Mouse (Mus musculus) hindbrain, embryonic 15.5 days (tissue): ENCODE results near the gene Muc2. TPM values are rescaled to one million over a fixed set of nuclear protein-coding genes. Genes with fewer than 3 reads are reported as not detected.
"Not testable (repeated sequence)": the region's sequence is repeated elsewhere in the genome, so short reads cannot be mapped to it uniquely, and the experiment has no call there.

Source experiments
- ATAC-seq: fragments of 200-750 bp; cut with Nextera tagmentation; 2 replicates; pipeline ENCODE4 v1.8.0; 2017; ENCODE audit warnings: low read depth, moderate number of reproducible peaks, moderate TSS enrichment; ENCODE audit not compliant: low FRiP score
- H3K27ac ChIP-seq: fragments of 300-500 bp; sonication (generic); replicated peaks from 2 replicates; pipeline ENCODE4 v1.5.1; 2015; ENCODE audit warnings: mild to moderate bottlenecking, inconsistent platforms
- H3K27me3 ChIP-seq: fragments of 300-500 bp; sonication (generic); 2 replicates; pipeline ENCODE4 v1.6.1; 2015; ENCODE audit warnings: control low read depth, inconsistent platforms
- H3K36me3 ChIP-seq: fragments of 300-500 bp; sonication (generic); 2 replicates; pipeline ENCODE4 v1.6.1; 2015; ENCODE audit warnings: control low read depth, inconsistent platforms
- H3K4me1 ChIP-seq: fragments of 300-500 bp; sonication (generic); replicated peaks from 2 replicates; pipeline ENCODE4 v1.6.1; 2015; ENCODE audit warnings: control low read depth, inconsistent platforms
- H3K4me2 ChIP-seq: fragments of 300-500 bp; sonication (generic); 2 replicates; pipeline ENCODE4 v1.6.1; 2015; ENCODE audit warnings: moderate library complexity, mild to moderate bottlenecking, inconsistent platforms
- H3K4me3 ChIP-seq: fragments of 300-500 bp; sonication (generic); 2 replicates; pipeline ENCODE4 v1.5.1; 2015; ENCODE audit warnings: mild to moderate bottlenecking, inconsistent platforms
- H3K9ac ChIP-seq: fragments of 300-500 bp; sonication (generic); 2 replicates; pipeline ENCODE4 v1.6.1; 2015; ENCODE audit warnings: inconsistent platforms
- H3K9me3 ChIP-seq: fragments of 300-500 bp; sonication (generic); 2 replicates; pipeline ENCODE4 v1.6.1; 2016; ENCODE audit warnings: control low read depth, inconsistent platforms
- WGBS: fragments of 180-500 bp; shearing (Covaris S2); methylation state at CpG from one replicate; pipeline ENCODE4 v1.1.7; 2015; 5-methylcytosine and 5-hydroxymethylcytosine counted together
- polyA plus RNA-seq: library from polyadenylated mRNA; unstranded; fragments of >200 nt; fragmentation: Nextera tagmentation; extraction: Ambion mirVana; gene quantifications from 2 replicates; pipeline ENCODE4 v1.2.1, GENCODE M21; 2015

Muc2 gene
- polyA plus RNA-seq = 0.22 and 0.29 TPM in 2 replicates

- no peak within 1 kb of the TSS for H3K4me3 ChIP-seq
- H3K9ac ChIP-seq = no peak within 1 kb of the TSS
- no peak for ATAC-seq
- no peaks in the 10 kb centered on the region for H3K27me3 ChIP-seq
- H3K4me1 ChIP-seq = no peaks in the 10 kb centered on the region
- 89% methylated on average over 8 of the region's 8 CpGs for WGBS
- H3K4me2 ChIP-seq = no peak within 1 kb of the TSS
- H3K9me3 ChIP-seq = no peaks in the 10 kb centered on the region
- no peak within 1 kb of the TSS for H3K27ac ChIP-seq
- no peaks in the 10 kb centered on the region for H3K36me3 ChIP-seq
These were observed at the start of gene Muc2 for GRCm38 (mm10) chr7:141690040-141690439. Gene Muc2, plus strand, starts transcription at chr7:141690340.

DNA sequence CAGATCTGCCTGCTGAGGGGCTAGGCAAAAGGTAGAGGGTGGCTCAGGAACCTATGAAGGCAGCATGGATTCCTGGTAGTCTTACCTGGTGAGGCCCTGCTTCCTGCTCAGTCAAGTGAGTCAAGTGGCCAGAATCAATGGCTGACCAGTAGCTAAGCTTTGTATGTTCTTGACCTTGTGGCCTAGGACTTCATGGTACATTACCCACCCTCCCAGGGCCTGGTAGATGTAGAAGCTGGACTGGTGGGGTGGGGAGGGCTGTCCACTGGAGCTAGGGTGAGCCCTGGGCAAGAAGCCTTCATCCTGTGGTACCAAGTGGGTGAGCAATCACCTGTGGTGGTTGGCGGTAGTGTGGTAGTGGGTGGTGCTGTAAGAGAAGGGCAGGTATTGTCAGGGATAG lies 47.8 kb upstream of the Muc2 start:
- Histone ChIP-seq H3K27me3 (no peaks in the 10 kb centered on the region), H3K27ac (no peak overlapping the region), H3K4me3 (no peak overlapping the region), H3K4me2 (no peak overlapping the region), H3K9me3 (no peaks in the 10 kb centered on the region), H3K36me3 (no peaks in the 10 kb centered on the region), H3K9ac (no peak overlapping the region), H3K4me1 (no peaks in the 10 kb centered on the region)
- WGBS = 60% methylated on average over 1 of the region's 1 CpGs
- ATAC-seq = no peak

DNA sequence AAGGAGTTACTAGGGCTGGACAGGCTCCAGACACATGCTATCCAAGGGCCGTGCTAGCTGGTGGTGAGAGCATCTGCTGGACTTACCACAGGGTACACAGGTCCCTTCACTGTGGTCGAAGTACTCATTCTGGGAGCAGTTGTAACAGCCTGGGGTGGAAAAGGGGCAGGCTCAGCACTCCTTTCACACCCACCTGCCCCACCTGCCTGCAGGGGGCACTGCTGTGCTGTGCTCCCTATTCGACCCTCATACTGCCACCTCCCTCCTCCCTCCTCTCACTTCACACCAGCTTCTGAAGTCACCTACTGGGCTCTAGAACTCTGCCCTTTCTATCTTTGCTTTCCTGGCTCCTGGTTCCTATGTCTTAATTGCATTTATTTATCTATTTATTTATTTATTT lies 47.0 kb upstream of the Muc2 start:
- Histone ChIP-seq H3K36me3 (no peaks in the 10 kb centered on the region), H3K4me3 (no peak overlapping the region), H3K9me3 (no peaks in the 10 kb centered on the region), H3K4me2 (no peak overlapping the region), H3K9ac (no peak overlapping the region), H3K27ac (no peak overlapping the region), H3K27me3 (no peaks in the 10 kb centered on the region), H3K4me1 (no peaks in the 10 kb centered on the region)
- 72% methylated on average over 3 of the region's 3 CpGs for WGBS
- no peak for ATAC-seq

DNA sequence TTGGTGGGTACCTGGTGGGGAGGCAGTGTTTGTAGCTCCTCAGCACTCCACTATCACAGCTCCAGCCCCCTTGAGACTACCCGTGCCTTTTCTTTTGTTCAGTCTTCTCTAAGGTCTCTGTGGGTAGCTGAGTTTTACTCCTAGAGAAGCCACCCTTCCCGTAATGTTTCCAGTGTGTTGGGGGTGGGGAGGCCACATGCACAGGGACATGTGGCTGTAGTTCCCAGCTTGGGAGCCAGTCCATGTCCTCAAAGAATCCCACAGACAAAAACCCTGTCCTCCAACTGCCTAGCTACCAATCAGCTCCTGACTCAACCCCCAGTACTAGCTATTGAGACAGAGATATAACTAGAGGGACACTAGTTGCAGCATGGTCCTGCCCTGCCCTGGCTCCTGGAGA lies 43.1 kb upstream of the Muc2 start:
- no peak overlapping the region for H3K4me2 ChIP-seq
- no peak for ATAC-seq
- H3K36me3 ChIP-seq = no peaks in the 10 kb centered on the region
- H3K4me3 ChIP-seq = no peak overlapping the region
- H3K4me1 ChIP-seq = no peaks in the 10 kb centered on the region
- H3K27me3 ChIP-seq = no peaks in the 10 kb centered on the region
- WGBS = 59% methylated on average over 2 of the region's 2 CpGs
- no peak overlapping the region for H3K27ac ChIP-seq
- no peak overlapping the region for H3K9ac ChIP-seq
- no peaks in the 10 kb centered on the region for H3K9me3 ChIP-seq

DNA sequence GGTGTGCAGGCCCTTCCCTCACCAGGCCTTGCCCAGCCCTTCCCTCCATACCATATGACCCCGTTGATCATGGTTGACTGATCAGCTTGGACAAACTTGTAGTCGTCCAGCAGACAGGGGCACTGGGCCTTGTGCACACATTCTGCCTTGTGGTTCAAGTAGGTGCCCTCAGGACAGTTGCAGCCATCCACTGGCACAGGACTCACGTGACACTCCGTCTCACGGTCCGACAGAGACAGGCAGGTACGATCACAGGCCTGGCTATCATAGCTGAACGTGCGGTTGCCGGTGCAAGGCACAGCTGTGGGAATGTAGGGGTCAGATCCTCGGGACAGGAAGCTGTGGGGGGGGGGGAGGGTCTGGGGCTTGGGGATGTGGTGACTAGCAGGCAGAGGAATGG lies 42.3 kb upstream of the Muc2 start:
- Histone ChIP-seq H3K36me3 (no peaks in the 10 kb centered on the region), H3K4me3 (no peak overlapping the region), H3K27me3 (no peaks in the 10 kb centered on the region), H3K4me2 (no peak overlapping the region), H3K4me1 (no peaks in the 10 kb centered on the region), H3K9me3 (no peaks in the 10 kb centered on the region), H3K9ac (no peak overlapping the region), H3K27ac (no peak overlapping the region)
- 82% methylated on average over 11 of the region's 11 CpGs for WGBS
- no peak for ATAC-seq

GRCm38 (mm10) chr7:141652191-141652590 lies 37.9 kb upstream of the Muc2 start:
- no peaks in the 10 kb centered on the region for H3K4me1 ChIP-seq
- no peak overlapping the region for H3K9ac ChIP-seq
- no peak overlapping the region for H3K27ac ChIP-seq
- no peaks in the 10 kb centered on the region for H3K27me3 ChIP-seq
- H3K4me3 ChIP-seq = no peak overlapping the region
- H3K9me3 ChIP-seq = no peaks in the 10 kb centered on the region
- ATAC-seq = no peak
- 56% methylated on average over 7 of the region's 7 CpGs for WGBS
- H3K4me2 ChIP-seq = no peak overlapping the region
- H3K36me3 ChIP-seq = no peaks in the 10 kb centered on the region

- WGBS = 72% methylated on average over 1 of the region's 1 CpGs
- Histone ChIP-seq H3K4me1 (no peaks in the 10 kb centered on the region), H3K4me2 (no peak overlapping the region), H3K9ac (no peak overlapping the region), H3K27me3 (no peaks in the 10 kb centered on the region), H3K9me3 (no peaks in the 10 kb centered on the region), H3K36me3 (no peaks in the 10 kb centered on the region), H3K4me3 (no peak overlapping the region), H3K27ac (no peak overlapping the region)
- no peak for ATAC-seq
These were observed 29.8 kb upstream of the Muc2 start for GRCm38 (mm10) chr7:141660346-141660745.

DNA sequence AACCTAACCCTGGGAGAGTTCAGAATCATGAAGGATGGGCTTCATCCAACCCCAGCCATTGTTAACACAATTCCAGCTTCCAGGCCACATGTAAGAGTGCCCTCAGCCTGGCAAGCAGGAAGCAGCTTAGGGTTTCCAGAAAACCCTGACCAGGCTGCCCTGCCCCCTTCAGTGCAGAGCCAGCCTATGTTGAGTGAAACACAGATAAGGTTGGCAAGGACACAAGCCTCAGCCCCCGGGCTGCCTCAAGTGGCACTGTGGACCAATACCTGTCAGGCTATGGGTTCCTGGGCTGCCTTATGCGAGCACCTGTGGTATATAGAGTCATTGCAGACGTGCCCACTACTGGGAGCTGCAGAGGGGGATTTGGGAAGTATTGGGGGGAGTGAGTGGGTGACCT lies 28.7 kb upstream of the Muc2 start:
- WGBS = 80% methylated on average over 3 of the region's 3 CpGs
- ATAC-seq = no peak
- no peak overlapping the region for H3K27ac ChIP-seq

DNA sequence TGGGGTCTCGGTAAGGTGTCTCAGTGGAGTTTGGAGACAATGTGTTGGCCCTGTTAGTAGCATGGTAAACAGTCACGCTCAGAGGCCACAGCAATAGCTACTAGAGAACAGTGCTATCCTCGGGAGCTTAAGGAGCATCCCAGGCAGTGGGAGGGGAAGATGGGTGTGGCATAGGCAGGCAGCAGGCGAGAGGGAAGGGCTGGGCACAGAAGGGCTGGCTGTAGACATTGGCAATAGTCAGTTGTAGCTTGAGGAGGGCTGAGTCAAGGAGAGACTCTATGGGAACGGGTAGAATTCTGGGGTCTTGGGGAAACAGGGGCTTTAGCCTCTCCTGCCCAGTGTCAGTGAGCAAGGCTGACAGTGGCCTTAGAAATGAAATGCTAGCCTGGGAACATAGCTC lies 27.9 kb upstream of the Muc2 start:
- 72% methylated on average over 5 of the region's 5 CpGs for WGBS
- no peak for ATAC-seq
- no peak overlapping the region for H3K4me3 ChIP-seq
- no peak overlapping the region for H3K9ac ChIP-seq
- H3K27me3 ChIP-seq = no peaks in the 10 kb centered on the region
- no peaks in the 10 kb centered on the region for H3K4me1 ChIP-seq
- H3K9me3 ChIP-seq = no peaks in the 10 kb centered on the region
- H3K36me3 ChIP-seq = no peaks in the 10 kb centered on the region
- no peak overlapping the region for H3K4me2 ChIP-seq
- H3K27ac ChIP-seq = no peak overlapping the region

More for the DNA sequence above, 28.7 kb upstream of the Muc2 start:
- no peaks in the 10 kb centered on the region for H3K36me3 ChIP-seq
- H3K27me3 ChIP-seq = no peaks in the 10 kb centered on the region
- no peak overlapping the region for H3K9ac ChIP-seq
- H3K4me2 ChIP-seq = no peak overlapping the region
- H3K4me1 ChIP-seq = no peaks in the 10 kb centered on the region
- no peaks in the 10 kb centered on the region for H3K9me3 ChIP-seq
- no peak overlapping the region for H3K4me3 ChIP-seq

DNA sequence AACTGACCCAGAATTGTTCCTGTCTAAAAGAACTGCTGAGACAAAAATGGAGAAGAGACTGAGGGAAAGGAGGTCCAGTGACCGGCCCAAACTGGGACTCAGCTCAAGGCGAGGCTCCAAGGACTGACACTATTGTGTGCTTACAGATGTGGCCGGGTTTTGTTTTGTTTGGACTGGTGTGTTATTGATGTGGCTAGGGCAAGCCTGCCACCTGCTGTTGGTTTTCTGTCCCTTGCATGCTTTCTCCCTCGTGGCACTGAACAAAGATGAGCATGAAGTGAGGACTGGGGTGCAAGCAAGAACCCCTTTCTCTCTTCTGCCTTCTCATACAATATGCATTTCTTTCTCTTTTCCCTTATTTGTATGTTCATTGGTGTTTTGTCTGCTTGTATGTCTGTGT lies 23.9 kb upstream of the Muc2 start:
- WGBS = 16% methylated on average over 4 of the region's 4 CpGs
- H3K9ac ChIP-seq = no peak overlapping the region
- ATAC-seq = no peak
- no peaks in the 10 kb centered on the region for H3K9me3 ChIP-seq
- no peaks in the 10 kb centered on the region for H3K27me3 ChIP-seq
- no peaks in the 10 kb centered on the region for H3K36me3 ChIP-seq
- H3K4me3 ChIP-seq = no peak overlapping the region
- no peak overlapping the region for H3K27ac ChIP-seq
- H3K4me1 ChIP-seq = no peaks in the 10 kb centered on the region
- no peak overlapping the region for H3K4me2 ChIP-seq

- 87% methylated on average over 3 of the region's 3 CpGs for WGBS
- not testable (repeated sequence) for H3K27ac ChIP-seq, H3K9me3 ChIP-seq
These were observed 21.0 kb upstream of the Muc2 start for GRCm38 (mm10) chr7:141669097-141669496.

GRCm38 (mm10) chr7:141670999-141671398 lies 19.1 kb upstream of the Muc2 start:
- no peaks in the 10 kb centered on the region for H3K4me1 ChIP-seq
- no peak overlapping the region for H3K27ac ChIP-seq
- no peaks in the 10 kb centered on the region for H3K9me3 ChIP-seq
- no peak for ATAC-seq
- H3K27me3 ChIP-seq = no peaks in the 10 kb centered on the region
- WGBS = 78% methylated on average over 4 of the region's 4 CpGs
- H3K36me3 ChIP-seq = no peaks in the 10 kb centered on the region
- H3K4me3 ChIP-seq = no peak overlapping the region
- no peak overlapping the region for H3K9ac ChIP-seq
- H3K4me2 ChIP-seq = no peak overlapping the region

More at GRCm38 (mm10) chr7:141669097-141669496, 21.0 kb upstream of the Muc2 start:
- H3K9ac ChIP-seq, H3K4me2 ChIP-seq, H3K4me3 ChIP-seq, H3K4me1 ChIP-seq, ATAC-seq, H3K27me3 ChIP-seq, H3K36me3 ChIP-seq: not testable (repeated sequence)

- no peak overlapping the region for H3K9ac ChIP-seq
- no peak for ATAC-seq
- H3K9me3 ChIP-seq = no peaks in the 10 kb centered on the region
- H3K4me3 ChIP-seq = no peak overlapping the region
- H3K27ac ChIP-seq = no peak overlapping the region
- H3K4me1 ChIP-seq = no peaks in the 10 kb centered on the region
- WGBS = 90% methylated on average over 5 of the region's 5 CpGs
- no peaks in the 10 kb centered on the region for H3K27me3 ChIP-seq
- no peaks in the 10 kb centered on the region for H3K36me3 ChIP-seq
- H3K4me2 ChIP-seq = no peak overlapping the region
These were observed 18.4 kb upstream of the Muc2 start for GRCm38 (mm10) chr7:141671626-141672291.
